Mouse (Mus musculus) neural tube, embryonic 11.5 days (tissue): ENCODE results near the gene Adamts8. TPM values are rescaled to one million over a fixed set of nuclear protein-coding genes. Genes with fewer than 3 reads are reported as not detected.

Experiments used
- ATAC-seq: fragments of 200-750 bp; cut with Nextera tagmentation; 2 replicates; pipeline ENCODE4 v1.8.0; 2017; ENCODE audit warnings: moderate number of reproducible peaks, mild to moderate bottlenecking, moderate TSS enrichment, moderate library complexity; ENCODE audit not compliant: insufficient read depth, low FRiP score, low TSS enrichment
- DNase-seq: peaks from one replicate; pipeline ENCODE4 v3.0.0-alpha.2; 2015; ENCODE audit warnings: low spot score
- H3K27ac ChIP-seq: fragments of 300-500 bp; sonication (generic); 2 replicates; pipeline ENCODE4 v1.5.1; 2014; ENCODE audit warnings: low read depth, mild to moderate bottlenecking, low read length
- H3K27me3 ChIP-seq: fragments of 300-500 bp; sonication (generic); 2 replicates; pipeline ENCODE4 v1.6.1; 2014; ENCODE audit warnings: mild to moderate bottlenecking, low read length, mixed read lengths; ENCODE audit not compliant: control insufficient read depth, insufficient read depth
- H3K36me3 ChIP-seq: fragments of 300-500 bp; sonication (generic); 2 replicates; pipeline ENCODE4 v1.6.1; 2014; ENCODE audit warnings: mild to moderate bottlenecking, low read length, moderate library complexity, mixed read lengths; ENCODE audit not compliant: control insufficient read depth, insufficient read depth
- H3K4me1 ChIP-seq: fragments of 300-500 bp; sonication (generic); 2 replicates; pipeline ENCODE4 v1.6.1; 2014; ENCODE audit warnings: low read length, mixed read lengths; ENCODE audit not compliant: control insufficient read depth, insufficient read depth
- H3K4me2 ChIP-seq: fragments of 300-500 bp; sonication (generic); 2 replicates; pipeline ENCODE4 v1.6.1; 2014; ENCODE audit warnings: low read depth, mild to moderate bottlenecking, moderate library complexity
- H3K4me3 ChIP-seq: fragments of 300-500 bp; sonication (generic); 2 replicates; pipeline ENCODE4 v1.5.1; 2014; ENCODE audit warnings: low read depth, low read length
- H3K9ac ChIP-seq: fragments of 300-500 bp; sonication (generic); 2 replicates; pipeline ENCODE4 v1.6.1; 2014; ENCODE audit warnings: mild to moderate bottlenecking, low read length
- H3K9me3 ChIP-seq: fragments of 300-500 bp; sonication (generic); 2 replicates; pipeline ENCODE4 v1.6.1; 2016; ENCODE audit warnings: low read length; ENCODE audit not compliant: control insufficient read depth
- WGBS: fragments of 180-500 bp; shearing (Covaris S2); extraction: QIAGEN DNeasy Blood & Tissue Kit; methylation state at CpG from one replicate; pipeline ENCODE4 v1.1.7; 2014; 5-methylcytosine and 5-hydroxymethylcytosine counted together
- polyA plus RNA-seq: library from polyadenylated mRNA; unstranded; fragments of >200 nt; fragmentation: Nextera tagmentation; extraction: Ambion mirVana; gene quantifications from 2 replicates; pipeline ENCODE4 v1.2.1, GENCODE M21; 2014

The Adamts8 gene
- polyA plus RNA-seq, 1 experiment from 2014 or later, result 0.46 TPM

GRCm38 (mm10) chr9:31011533-31011932 lies 69.2 kb downstream of the Adamts8 start:
- no peak overlapping the region for H3K9ac ChIP-seq
- H3K4me1 ChIP-seq, result no peaks in the 10 kb centered on the region
- H3K9me3 ChIP-seq, result no peaks in the 10 kb centered on the region
- no peak for DNase-seq
- H3K36me3 ChIP-seq, result no peaks in the 10 kb centered on the region
- ATAC-seq, result no peak
- H3K4me2 ChIP-seq, result no peak overlapping the region
- 63% methylated on average over 1 of the region's 1 CpGs for WGBS
- no peaks in the 10 kb centered on the region for H3K27me3 ChIP-seq
- no peak overlapping the region for H3K4me3 ChIP-seq
- H3K27ac ChIP-seq, result no peak overlapping the region

- no peaks in the 10 kb centered on the region for H3K9me3 ChIP-seq
- ATAC-seq (no peak), DNase-seq (no peak)
- 80% methylated on average over 4 of the region's 4 CpGs for WGBS
- no peak overlapping the region for H3K4me3 ChIP-seq
- H3K27me3 ChIP-seq, result no peaks in the 10 kb centered on the region
- no peak overlapping the region for H3K27ac ChIP-seq
- no peaks in the 10 kb centered on the region for H3K36me3 ChIP-seq
- H3K9ac ChIP-seq, result no peak overlapping the region
- H3K4me2 ChIP-seq, result no peak overlapping the region
- H3K4me1 ChIP-seq, result no peaks in the 10 kb centered on the region
Observed at GRCm38 (mm10) chr9:31012674-31013073, 70.3 kb downstream of the Adamts8 start.

- Histone ChIP-seq H3K27ac (no peak overlapping the region), H3K27me3 (no peaks in the 10 kb centered on the region), H3K36me3 (no peaks in the 10 kb centered on the region), H3K4me2 (no peak overlapping the region), H3K4me3 (no peak overlapping the region), H3K9ac (no peak overlapping the region), H3K4me1 (no peaks in the 10 kb centered on the region), H3K9me3 (no peaks in the 10 kb centered on the region)
- ATAC-seq (no peak), DNase-seq (no peak)
- WGBS, result 88% methylated on average over 4 of the region's 4 CpGs
Observed at GRCm38 (mm10) chr9:31013415-31013814, 71.1 kb downstream of the Adamts8 start.

Other genes with a start within 250 kb of the Adamts8 start
- gene Adamts15, start 20.1 kb upstream of the Adamts8 start, polyA plus RNA-seq, result 4.0 and 5.7 TPM in 2 replicates
- 4.5 and 4.6 TPM in 2 replicates for gene Zbtb44, start 88.1 kb downstream of the Adamts8 start, polyA plus RNA-seq
- gene St14, start 189.3 kb downstream of the Adamts8 start, polyA plus RNA-seq, result 2.0 and 3.1 TPM in 2 replicates